Mouse (Mus musculus): ENCODE results near the gene Ccr9.

- TF ChIP-seq POLR2A (IDR thresholded peaks at IDR 0.05; ENCODE audit: insufficient read depth, low read length) (no peak), CTCF (IDR thresholded peaks at IDR 0.05; ENCODE audit: low read depth, low read length) (no peak)
Observed at GRCm38 (mm10) chr9:123701822-123702221, 23.6 kb downstream of the Ccr9 start.

Measured in ES-Bruce4 (cell line).